Mouse (Mus musculus) layer of hippocampus, adult 9-11 months (tissue): ENCODE measurements around the gene Ramp1.

Experiments used
- DNase-seq: peaks from one replicate; pipeline ENCODE4 v3.0.0; 2022

Gene Ramp1

GRCm38 (mm10) chr1:91240685-91241084 lies 61.1 kb downstream of the Ramp1 start:
- DNase-seq = no peak

- no peak for DNase-seq
Measured at GRCm38 (mm10) chr1:91241249-91241648, 61.6 kb downstream of the Ramp1 start.

DNA sequence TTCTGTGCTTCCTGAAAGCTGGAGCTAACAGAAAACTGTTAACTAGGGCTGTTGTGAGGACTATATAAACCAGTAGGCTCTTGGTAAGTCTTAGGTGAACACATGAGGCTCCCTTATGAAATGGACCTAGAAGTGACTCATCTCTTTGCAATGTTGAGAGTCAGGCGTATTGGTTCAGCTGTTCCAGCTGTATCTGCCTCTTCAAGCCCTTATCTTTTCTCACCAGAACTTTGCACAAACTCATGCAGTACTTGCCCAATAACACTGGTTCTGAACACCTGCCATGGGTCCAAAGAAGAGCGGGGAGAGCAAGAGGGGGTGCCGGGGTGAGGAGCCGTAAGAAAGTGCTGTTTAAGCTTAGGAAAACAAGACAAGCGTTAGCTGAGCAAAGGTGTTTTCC lies 68.6 kb downstream of the Ramp1 start:
- no peak for DNase-seq

DNA sequence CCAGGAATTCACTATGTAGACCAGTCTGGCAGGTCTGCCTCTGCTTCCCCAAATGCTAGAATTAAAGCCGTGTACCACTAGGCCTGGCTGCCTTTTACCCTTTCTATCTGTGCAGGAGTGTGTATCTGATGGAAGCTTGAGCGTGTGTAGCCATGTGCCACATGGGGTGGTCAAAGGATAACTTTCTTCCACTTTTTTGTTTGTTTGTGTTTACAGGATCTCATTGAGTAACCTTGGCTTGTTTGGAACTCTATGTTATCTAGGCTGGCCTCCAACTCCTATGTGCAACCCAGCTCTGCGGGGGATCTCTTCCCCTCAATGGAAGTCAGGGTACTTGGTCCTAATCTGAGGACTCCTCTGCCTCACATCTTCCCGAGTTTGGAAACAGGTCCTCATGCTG lies 69.3 kb downstream of the Ramp1 start:
- DNase-seq = no peak

GRCm38 (mm10) chr1:91249564-91250414 lies 70.2 kb downstream of the Ramp1 start, which contains the start of gene Ube2f:
TSS of gene Ube2f (plus strand) at chr1:91250304.
- peak; percentile 98 for DNase-seq

GRCm38 (mm10) chr1:91250415-91251147 lies 71.0 kb downstream of the Ramp1 start:
- DNase-seq = no peak

GRCm38 (mm10) chr1:91251148-91251650 lies 71.6 kb downstream of the Ramp1 start:
- DNase-seq = peak; percentile 28

- DNase-seq = no peak
Measured at GRCm38 (mm10) chr1:91251927-91252326, 72.3 kb downstream of the Ramp1 start.

- no peak for DNase-seq
Measured at GRCm38 (mm10) chr1:91257918-91258317, 78.3 kb downstream of the Ramp1 start.

GRCm38 (mm10) chr1:91259794-91260193 lies 80.2 kb downstream of the Ramp1 start:
- no peak for DNase-seq

DNA sequence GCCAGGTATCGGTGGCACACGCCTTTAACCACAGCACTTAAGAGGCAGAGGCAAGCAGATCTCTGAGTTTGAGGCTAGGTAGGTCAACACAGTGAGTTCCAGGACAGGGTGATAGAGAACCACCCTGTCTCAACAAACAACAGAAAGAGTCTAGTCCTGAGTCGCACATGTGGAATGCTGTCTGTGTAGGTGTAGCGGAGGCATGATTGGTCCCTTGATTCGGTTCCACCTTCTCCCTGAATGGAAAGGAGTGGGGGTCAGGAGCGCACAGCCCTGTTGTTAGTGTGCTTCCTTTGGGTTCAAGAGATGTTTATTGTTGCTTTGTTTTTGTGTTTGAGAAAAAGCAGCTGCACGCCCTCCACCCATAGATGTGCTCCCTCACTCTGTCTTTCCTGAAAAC lies 82.9 kb downstream of the Ramp1 start:
- no peak for DNase-seq

- DNase-seq = no peak
Measured at GRCm38 (mm10) chr1:91272260-91272659, 92.6 kb downstream of the Ramp1 start.
